Mouse (Mus musculus): ENCODE results near the gene Fgfr2.

DNA sequence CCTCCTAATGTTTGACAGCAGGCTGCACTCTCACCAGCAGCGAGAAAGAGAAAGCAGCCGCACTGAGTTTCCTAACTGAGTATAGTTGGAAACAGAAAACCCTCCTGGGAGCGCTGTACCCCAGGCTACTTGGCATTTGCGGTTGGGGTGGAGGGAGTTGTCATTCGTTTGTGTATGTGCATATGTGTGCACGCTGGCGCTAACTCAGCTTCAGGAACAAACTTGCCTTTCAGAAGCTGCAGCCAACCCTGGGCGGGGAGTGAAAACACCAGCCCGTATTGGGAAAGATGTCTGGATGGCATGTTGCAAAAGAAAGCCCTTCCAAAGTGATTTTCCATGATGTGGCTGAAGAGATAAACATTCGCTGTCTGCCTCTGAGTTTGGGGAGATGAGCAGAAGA lies 2546.2 kb downstream of the Fgfr2 start:
- no peak for TF ChIP-seq CTCF (IDR thresholded peaks at IDR 0.05; ENCODE audit: control insufficient read depth, insufficient read depth, insufficient replicate concordance, low read depth, low read length)
- TF ChIP-seq POLR2A (IDR thresholded peaks at IDR 0.05; ENCODE audit: control insufficient read depth, low read depth, low read length): no peak
